Mouse (Mus musculus): ENCODE data around the gene Oasl1.
"Not testable (repeated sequence)": the region's sequence is repeated elsewhere in the genome, so short reads cannot be mapped to it uniquely, and the experiment has no call there.

Oasl1 gene

GRCm38 (mm10) chr5:114922998-114923473 is at the start of gene Oasl1:
TSS of gene Oasl1 (plus strand) at chr5:114923240.
- DNase-seq: peak; percentile 31 to 40

DNA sequence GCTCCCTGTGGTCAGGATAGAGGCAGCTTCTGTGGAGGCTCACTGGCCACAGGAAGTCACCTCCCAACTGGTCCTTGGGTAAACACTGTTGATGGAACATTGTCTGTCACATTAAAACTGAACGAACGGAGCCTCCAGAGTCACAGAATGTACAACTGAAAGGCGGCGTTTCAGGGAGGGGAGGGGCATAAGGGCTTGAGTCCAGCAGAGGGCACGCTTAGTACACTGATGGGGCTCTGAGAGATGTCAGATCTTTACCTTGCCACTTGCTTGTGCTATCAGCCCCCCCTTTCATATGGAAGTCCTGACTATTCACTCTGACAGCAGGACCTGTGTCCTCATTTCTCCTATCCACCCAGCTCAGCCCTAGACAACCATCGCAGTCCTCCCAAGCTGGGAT is 47.2 kb upstream of the Oasl1 start:
- peak in 1 of 2 experiments; percentile 10 for DNase-seq

DNA sequence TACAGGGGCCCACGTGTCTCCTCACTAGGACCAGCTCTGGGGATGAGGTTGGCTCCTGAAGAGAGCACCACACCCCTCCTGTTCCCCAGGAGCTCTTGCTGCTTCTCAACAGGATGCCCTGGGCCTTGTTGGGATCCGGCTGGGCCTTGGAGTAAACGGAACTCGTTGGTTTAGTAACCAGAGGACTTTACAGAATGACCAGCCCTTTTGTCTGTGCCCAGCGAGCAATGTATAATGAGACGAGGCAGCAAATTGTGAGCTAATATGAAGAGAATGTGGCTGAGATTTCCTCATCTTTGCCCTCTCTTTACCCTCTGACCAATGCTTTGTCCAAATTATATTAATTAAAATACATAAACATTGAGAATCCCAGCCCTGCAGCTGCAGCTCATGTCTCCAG is 46.7 kb upstream of the Oasl1 start:
- no peak for DNase-seq

GRCm38 (mm10) chr5:114877487-114877886 is 45.6 kb upstream of the Oasl1 start:
- DNase-seq: no peak

DNA sequence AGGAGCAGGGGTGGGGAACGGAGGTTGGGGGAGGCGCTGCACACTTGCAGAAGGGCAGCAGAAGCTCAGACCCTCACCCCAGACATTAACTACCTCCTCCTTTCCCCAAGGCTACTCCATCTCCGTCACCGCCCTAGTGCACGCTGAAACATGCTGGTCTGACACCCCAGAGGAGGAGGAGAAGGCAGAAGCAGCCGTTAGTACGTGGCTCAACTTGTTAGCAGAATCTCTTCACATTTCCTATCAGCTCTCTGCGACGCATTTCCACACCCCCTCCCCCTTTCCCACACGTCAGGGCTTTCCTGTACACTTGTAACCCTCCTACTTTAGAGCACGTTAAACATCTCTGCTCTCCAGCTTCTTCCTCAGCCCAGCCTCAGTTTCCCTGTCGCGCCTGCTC is 43.6 kb upstream of the Oasl1 start:
- no peak for DNase-seq

- DNase-seq: not testable (repeated sequence)
Measured at GRCm38 (mm10) chr5:114882319-114882718, 40.7 kb upstream of the Oasl1 start.

DNA sequence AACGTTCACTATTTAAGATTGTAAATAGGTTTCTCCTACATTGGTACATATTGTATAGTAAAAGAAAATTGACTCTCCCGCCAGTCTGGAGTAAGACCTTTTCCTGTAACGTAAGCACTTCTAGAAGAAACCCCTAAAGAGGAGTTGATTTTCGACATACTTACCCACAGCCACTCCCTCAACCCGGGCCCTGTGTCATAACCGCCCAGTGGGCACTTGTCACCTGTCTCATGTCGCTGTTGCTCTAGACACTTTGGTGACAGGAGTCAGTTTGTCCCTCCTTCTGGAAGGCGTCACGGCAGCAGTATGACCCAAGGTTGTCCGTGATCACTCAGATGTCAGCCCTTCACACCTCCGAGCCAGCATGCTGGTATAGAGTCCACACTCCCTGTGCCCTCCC is 40.0 kb upstream of the Oasl1 start:
- DNase-seq: no peak

- DNase-seq: no peak
Measured at GRCm38 (mm10) chr5:114886801-114887200, 36.2 kb upstream of the Oasl1 start.

DNA sequence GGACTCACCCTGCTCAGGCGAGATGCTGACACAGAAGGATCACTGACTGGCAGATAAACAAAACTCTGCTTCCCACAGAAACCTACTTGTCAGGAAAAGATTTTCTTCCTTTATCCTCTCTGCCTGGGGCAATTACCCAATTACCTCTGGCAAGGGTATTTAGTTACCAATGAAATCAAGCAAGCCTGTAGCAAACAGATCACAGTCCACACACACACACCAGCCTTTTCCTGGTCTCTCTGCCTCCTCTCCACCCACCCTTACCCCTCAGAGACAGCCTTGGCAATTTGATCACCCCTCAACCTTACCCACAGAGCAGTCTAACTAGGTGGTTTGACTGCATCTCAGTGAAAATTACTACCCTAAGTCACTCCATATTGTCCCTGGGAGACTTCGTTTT is 34.0 kb upstream of the Oasl1 start:
- DNase-seq: no peak

DNA sequence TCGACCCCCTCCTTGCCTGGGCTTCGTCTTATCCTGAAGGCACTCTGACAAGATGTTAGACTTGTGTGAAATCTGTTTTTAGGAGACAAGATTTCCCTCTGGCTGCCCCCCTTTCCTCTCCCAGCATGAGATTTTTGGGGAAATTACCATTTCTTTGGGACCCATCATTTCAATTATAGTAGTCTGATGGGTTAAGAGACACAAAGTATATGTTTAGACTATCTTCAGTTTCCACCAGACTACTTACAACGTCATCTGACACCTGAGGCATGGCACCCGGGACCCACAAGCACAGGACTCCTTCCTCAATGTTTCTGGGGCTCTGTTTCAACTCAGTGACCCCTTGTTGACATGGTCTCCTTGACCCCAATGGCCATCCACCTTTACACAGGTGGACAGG is 27.5 kb upstream of the Oasl1 start:
- no peak for DNase-seq

DNA sequence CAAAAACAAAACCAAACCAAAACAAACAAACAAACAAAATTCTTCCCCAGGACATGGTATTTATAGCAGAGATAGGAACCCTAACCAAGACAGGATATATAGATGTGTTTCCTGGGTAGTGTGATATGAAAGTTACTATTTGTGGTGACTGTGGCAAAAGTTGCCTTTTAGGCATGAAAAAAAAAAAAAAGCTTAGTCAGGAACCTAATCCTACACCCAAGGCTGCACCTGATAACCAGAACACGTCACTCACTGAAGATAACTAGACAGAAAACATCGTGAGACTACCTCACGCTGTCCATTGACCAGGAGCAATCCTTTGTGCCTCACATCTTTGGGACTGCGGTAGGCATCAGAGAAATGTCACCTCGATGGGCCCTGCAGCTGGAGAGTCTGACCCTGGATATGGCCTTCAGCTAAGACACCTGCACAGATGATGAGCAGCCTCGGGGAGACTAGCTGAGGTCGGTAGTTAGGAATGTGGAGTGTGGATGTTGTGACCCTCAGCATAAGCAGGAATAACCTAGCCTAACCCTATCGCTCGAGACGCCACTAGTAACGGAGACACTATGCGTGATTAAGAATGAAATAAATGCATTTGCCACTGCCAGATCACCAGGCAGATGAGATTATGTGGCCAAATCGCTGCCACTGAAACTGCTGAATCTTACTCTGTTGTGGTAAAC is 26.2 kb upstream of the Oasl1 start, which contains the start of gene Oasl2:
Gene Oasl2, plus strand, starts transcription at position 249 of the 686 bp plus-strand sequence.
- no peak for DNase-seq

DNA sequence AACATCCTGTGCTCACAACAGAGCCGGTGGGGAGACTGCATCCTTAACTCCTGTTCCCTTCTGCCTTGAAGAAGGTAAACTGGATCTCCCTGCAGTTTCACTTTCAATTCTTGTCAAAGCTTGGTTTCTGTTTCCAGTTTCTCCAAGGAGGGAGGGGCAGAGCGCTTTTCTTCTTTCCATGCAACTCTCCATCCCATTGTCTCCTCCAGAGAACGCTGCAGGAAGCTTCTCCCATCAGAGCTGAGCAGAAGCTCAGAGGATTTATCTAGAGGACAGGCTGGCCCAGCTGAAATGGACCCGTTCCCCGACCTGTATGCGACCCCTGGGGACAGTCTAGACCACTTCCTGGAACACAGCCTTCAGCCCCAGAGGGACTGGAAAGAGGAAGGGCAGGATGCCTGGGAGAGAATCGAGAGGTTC is 25.7 kb upstream of the Oasl1 start:
- DNase-seq: peak in 1 of 2 experiments; percentile 9

DNA sequence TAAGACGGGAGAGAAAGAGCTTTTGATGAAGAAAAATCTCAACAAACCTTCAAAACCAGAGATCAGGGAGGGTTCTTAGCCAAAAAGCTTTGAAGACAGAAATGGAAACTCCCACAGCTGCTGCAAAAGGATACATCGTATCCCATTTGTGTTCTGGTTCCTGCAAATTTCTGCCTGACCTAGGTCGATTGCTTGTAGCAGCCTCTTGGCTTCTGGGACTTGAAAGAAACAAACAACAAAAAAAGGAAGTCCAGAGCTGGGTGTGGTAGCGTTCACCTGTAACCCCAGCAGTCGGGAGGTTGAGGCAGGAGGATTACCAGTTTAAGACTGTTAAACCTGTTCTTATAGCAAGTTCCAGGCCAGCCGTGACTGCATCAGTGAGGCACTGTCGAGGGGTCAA is 24.2 kb upstream of the Oasl1 start:
- no peak for DNase-seq

GRCm38 (mm10) chr5:114902413-114902812 is 20.6 kb upstream of the Oasl1 start:
- DNase-seq: peak; percentile 33 to 38

GRCm38 (mm10) chr5:114908598-114909305 is 14.3 kb upstream of the Oasl1 start:
- DNase-seq: no peak

DNA sequence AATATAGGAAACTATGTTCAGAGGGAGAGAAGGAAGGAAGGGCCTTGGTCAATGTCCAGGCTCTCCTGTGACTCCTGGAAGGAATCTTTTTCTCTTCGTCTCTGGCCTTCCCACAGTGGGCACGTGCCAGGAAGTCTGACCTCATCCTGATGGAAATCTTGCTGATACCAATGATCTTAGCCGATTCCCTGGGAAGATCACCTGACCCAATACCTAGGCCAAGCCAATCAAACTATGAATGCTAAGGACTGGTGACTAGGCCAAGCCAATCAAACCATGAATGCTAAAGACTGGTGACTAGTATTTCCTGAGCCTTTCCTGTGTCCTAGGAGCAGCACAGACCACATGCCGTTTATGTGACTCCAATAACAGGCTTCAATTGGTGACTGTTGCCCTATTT is 9.4 kb upstream of the Oasl1 start:
- DNase-seq: no peak

- DNase-seq: no peak
Measured at GRCm38 (mm10) chr5:114914855-114915254, 8.2 kb upstream of the Oasl1 start.

DNA sequence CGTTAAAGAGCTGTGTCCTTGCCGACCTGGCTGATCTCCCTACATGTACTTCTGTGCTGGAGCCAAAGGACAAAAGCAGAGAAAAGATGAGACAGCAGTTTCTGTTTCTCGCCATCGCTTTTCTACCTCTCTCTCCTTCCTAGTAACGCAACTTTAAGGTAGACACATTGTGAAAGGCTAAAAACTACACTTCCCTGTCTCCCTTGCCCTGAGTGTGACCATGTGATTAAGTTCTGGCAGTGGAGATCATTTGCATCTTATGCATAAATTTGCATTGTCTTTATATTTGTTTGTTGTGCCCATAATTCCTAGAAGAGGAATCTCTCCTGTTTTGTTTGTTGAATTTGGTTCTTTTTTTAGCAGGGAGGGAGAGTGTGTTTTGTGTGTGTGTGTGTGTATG is 7.2 kb upstream of the Oasl1 start:
- DNase-seq: no peak

GRCm38 (mm10) chr5:114916777-114917176 is 6.3 kb upstream of the Oasl1 start:
- no peak for DNase-seq

- not testable (repeated sequence) for DNase-seq
Measured at GRCm38 (mm10) chr5:114917357-114917756, 5.7 kb upstream of the Oasl1 start.

- DNase-seq: peak; percentile 69 to 81
Measured at GRCm38 (mm10) chr5:114921551-114922365, 1.3 kb upstream of the Oasl1 start.

- no peak for DNase-seq
Measured at GRCm38 (mm10) chr5:114922366-114922731, 691 bp upstream of the Oasl1 start.

GRCm38 (mm10) chr5:114926153-114926684 is 3.2 kb downstream of the Oasl1 start:
- DNase-seq: no peak
